Mouse (Mus musculus) midbrain, embryonic 15.5 days (tissue): Measurements from ENCODE around the gene Zscan18. TPM values are rescaled to one million over a fixed set of nuclear protein-coding genes. Genes with fewer than 3 reads are reported as not detected.
"Not testable (repeated sequence)": the region's sequence is repeated elsewhere in the genome, so short reads cannot be mapped to it uniquely, and the experiment has no call there.

Experiments
- ATAC-seq: fragments of 200-750 bp; cut with Nextera tagmentation; replicated peaks from 2 replicates; pipeline ENCODE4 v1.8.0; 2017; ENCODE audit warnings: moderate TSS enrichment
- H3K27ac ChIP-seq: fragments of 300-500 bp; sonication (generic); 2 replicates; pipeline ENCODE4 v1.5.1; 2015; ENCODE audit warnings: mild to moderate bottlenecking, inconsistent platforms
- H3K27me3 ChIP-seq: fragments of 300-500 bp; sonication (generic); replicated peaks from 2 replicates; pipeline ENCODE4 v1.6.1; 2015; ENCODE audit warnings: inconsistent platforms
- H3K36me3 ChIP-seq: fragments of 300-500 bp; sonication (generic); replicated peaks from 2 replicates; pipeline ENCODE4 v1.6.1; 2015; ENCODE audit warnings: inconsistent platforms
- H3K4me1 ChIP-seq: fragments of 300-500 bp; sonication (generic); 2 replicates; pipeline ENCODE4 v1.6.1; 2015; ENCODE audit warnings: inconsistent platforms
- H3K4me2 ChIP-seq: fragments of 300-500 bp; sonication (generic); 2 replicates; pipeline ENCODE4 v1.6.1; 2015; ENCODE audit warnings: inconsistent platforms, mild to moderate bottlenecking, moderate library complexity
- H3K4me3 ChIP-seq: fragments of 300-500 bp; sonication (generic); 2 replicates; pipeline ENCODE4 v1.5.1; 2015; ENCODE audit warnings: mild to moderate bottlenecking, inconsistent platforms
- H3K9ac ChIP-seq: fragments of 300-500 bp; sonication (generic); 2 replicates; pipeline ENCODE4 v1.6.1; 2015; ENCODE audit warnings: mild to moderate bottlenecking, inconsistent platforms
- H3K9me3 ChIP-seq: fragments of 300-500 bp; sonication (generic); 2 replicates; pipeline ENCODE4 v1.6.1; 2016; ENCODE audit warnings: inconsistent platforms
- WGBS: fragments of 180-500 bp; shearing (Covaris S2); methylation state at CpG from one replicate; pipeline ENCODE4 v1.1.7; 2015; ENCODE audit warnings: mixed read lengths; 5-methylcytosine and 5-hydroxymethylcytosine counted together
- polyA plus RNA-seq: library from polyadenylated mRNA; unstranded; fragments of >200 nt; fragmentation: Nextera tagmentation; extraction: Ambion mirVana; gene quantifications from 2 replicates; pipeline ENCODE4 v1.2.1, GENCODE M21; 2015

Gene Zscan18
- 35.3 and 35.4 TPM in 2 replicates for polyA plus RNA-seq

- Histone ChIP-seq H3K27ac (peak within 1 kb of the TSS; percentile 94), H3K4me3 (peak within 1 kb of the TSS; percentile 61), H3K4me2 (peak within 1 kb of the TSS; percentile 81), H3K9me3 (0 out of 2 replicates have a peak, but pooled peaks cover 4% of the 10 kb centered on the region), H3K27me3 (no peaks in the 10 kb centered on the region), H3K9ac (peak within 1 kb of the TSS; percentile 72), H3K36me3 (peaks cover 22% of the 10 kb centered on the region), H3K4me1 (peaks cover 14% of the 10 kb centered on the region)
- WGBS, result 4% methylated on average over 31 of the region's 31 CpGs
- ATAC-seq, result peak; percentile 98
Measured at GRCm38 (mm10) chr7:12802866-12803726, at the start of gene Zscan18. Zscan18 (minus strand) TSS chr7:12803635.

- no peak overlapping the region for H3K27ac ChIP-seq
- no peak overlapping the region for H3K9ac ChIP-seq
- H3K4me1 ChIP-seq, result 0 out of 2 replicates have a peak, but pooled peaks cover 3% of the 10 kb centered on the region
- H3K4me3 ChIP-seq, result peak overlapping the region; percentile 53
- 98% methylated on average over 4 of the region's 4 CpGs for WGBS
- peaks cover 43% of the 10 kb centered on the region for H3K36me3 ChIP-seq
- peaks cover 36% of the 10 kb centered on the region for H3K9me3 ChIP-seq
- H3K27me3 ChIP-seq, result no peaks in the 10 kb centered on the region
- H3K4me2 ChIP-seq, result peak overlapping the region; percentile 63
- no peak for ATAC-seq
Measured at GRCm38 (mm10) chr7:12835779-12836178, 32.3 kb upstream of the Zscan18 start.

- peak; percentile 74 for ATAC-seq
- peak overlapping the region; percentile 44 for H3K9ac ChIP-seq
- WGBS, result 44% methylated on average over 13 of the region's 13 CpGs
Measured at GRCm38 (mm10) chr7:12835193-12835671, 31.8 kb upstream of the Zscan18 start.

GRCm38 (mm10) chr7:12834162-12835120 is 31.0 kb upstream of the Zscan18 start, which contains the start of gene Zfp110:
Zfp110 (plus strand) TSS chr7:12834761.
- peaks cover 32% of the 10 kb centered on the region for H3K36me3 ChIP-seq
- H3K9ac ChIP-seq, result peak within 1 kb of the TSS; percentile 44
- peak within 1 kb of the TSS; percentile 49; the same call in 1 of the 2 replicates for H3K27ac ChIP-seq
- peaks cover 25% of the 10 kb centered on the region for H3K9me3 ChIP-seq
- 0 out of 2 replicates have a peak, but pooled peaks cover 3% of the 10 kb centered on the region for H3K4me1 ChIP-seq
- peak within 1 kb of the TSS; percentile 63 for H3K4me2 ChIP-seq
- peak within 1 kb of the TSS; percentile 53 for H3K4me3 ChIP-seq
- H3K27me3 ChIP-seq, result no peaks in the 10 kb centered on the region
- peak; percentile 97 for ATAC-seq
- 4% methylated on average over 47 of the region's 47 CpGs for WGBS

More at GRCm38 (mm10) chr7:12835193-12835671, 31.8 kb upstream of the Zscan18 start:
- H3K4me2 ChIP-seq, result peak overlapping the region; percentile 63
- H3K9me3 ChIP-seq, result peaks cover 31% of the 10 kb centered on the region
- peaks cover 39% of the 10 kb centered on the region for H3K36me3 ChIP-seq
- no peaks in the 10 kb centered on the region for H3K27me3 ChIP-seq
- peak overlapping the region; percentile 49; the same call in 1 of the 2 replicates for H3K27ac ChIP-seq
- 0 out of 2 replicates have a peak, but pooled peaks cover 3% of the 10 kb centered on the region for H3K4me1 ChIP-seq
- peak overlapping the region; percentile 53 for H3K4me3 ChIP-seq

- Histone ChIP-seq H3K36me3 (peaks cover 13% of the 10 kb centered on the region; the same call in 1 of the 2 replicates), H3K4me2 (peak within 1 kb of the TSS; percentile 59), H3K4me3 (peak within 1 kb of the TSS; percentile 84), H3K9me3 (peaks cover 18% of the 10 kb centered on the region), H3K27ac (peak within 1 kb of the TSS; percentile 92), H3K4me1 (peaks cover 14% of the 10 kb centered on the region), H3K9ac (peak within 1 kb of the TSS; percentile 98), H3K27me3 (no peaks in the 10 kb centered on the region)
- ATAC-seq, result peak; percentile 97
- WGBS, result under 1% methylated on average over 40 of the region's 40 CpGs
Measured at GRCm38 (mm10) chr7:12818521-12819295, 15.3 kb upstream of the Zscan18 start, which contains the start of gene Zfp329. Zfp329 (minus strand) TSS chr7:12818858.

- Histone ChIP-seq H3K27me3 (no peaks in the 10 kb centered on the region), H3K9me3 (peaks cover 31% of the 10 kb centered on the region), H3K4me2 (no peak overlapping the region), H3K36me3 (peaks cover 35% of the 10 kb centered on the region), H3K9ac (no peak overlapping the region), H3K4me3 (no peak overlapping the region), H3K27ac (no peak overlapping the region), H3K4me1 (peaks cover 14% of the 10 kb centered on the region)
- WGBS, result 97% methylated on average over 8 of the region's 8 CpGs
- no peak for ATAC-seq
Measured at GRCm38 (mm10) chr7:12815566-12815965, 12.1 kb upstream of the Zscan18 start.

- 0% methylated on average over 16 of the region's 16 CpGs for WGBS
- H3K9ac ChIP-seq, result peak overlapping the region; percentile 72
- 0 out of 2 replicates have a peak, but pooled peaks cover 7% of the 10 kb centered on the region for H3K9me3 ChIP-seq
- H3K4me2 ChIP-seq, result peak overlapping the region; percentile 81
- peak overlapping the region; percentile 61 for H3K4me3 ChIP-seq
- no peak; the same call in 1 of the 2 replicates for ATAC-seq
- H3K4me1 ChIP-seq, result peaks cover 14% of the 10 kb centered on the region
- H3K27ac ChIP-seq, result peak overlapping the region; percentile 94
- H3K36me3 ChIP-seq, result peaks cover 26% of the 10 kb centered on the region
- no peaks in the 10 kb centered on the region for H3K27me3 ChIP-seq
Measured at GRCm38 (mm10) chr7:12803727-12804071, 264 bp upstream of the Zscan18 start.

GRCm38 (mm10) chr7:12799554-12799953 is 3.9 kb downstream of the Zscan18 start:
- Histone ChIP-seq H3K9ac (no peak overlapping the region), H3K27ac (no peak overlapping the region), H3K4me2 (no peak overlapping the region), H3K9me3 (no peaks in the 10 kb centered on the region), H3K4me3 (no peak overlapping the region), H3K27me3 (no peaks in the 10 kb centered on the region), H3K4me1 (peaks cover 14% of the 10 kb centered on the region), H3K36me3 (peaks cover 11% of the 10 kb centered on the region; the same call in 1 of the 2 replicates)
- no peak for ATAC-seq
- 87% methylated on average over 1 of the region's 1 CpGs for WGBS

- WGBS, result 65% methylated on average over 2 of the region's 2 CpGs
- H3K4me3 ChIP-seq, result no peak overlapping the region
- no peak overlapping the region for H3K9ac ChIP-seq
- peaks cover 6% of the 10 kb centered on the region for H3K4me1 ChIP-seq
- no peak overlapping the region for H3K4me2 ChIP-seq
- H3K9me3 ChIP-seq, result no peaks in the 10 kb centered on the region
- H3K27me3 ChIP-seq, result no peaks in the 10 kb centered on the region
- H3K27ac ChIP-seq, result no peak overlapping the region
- no peak for ATAC-seq
- peaks cover 11% of the 10 kb centered on the region; the same call in 1 of the 2 replicates for H3K36me3 ChIP-seq
Measured at GRCm38 (mm10) chr7:12797971-12798370, 5.5 kb downstream of the Zscan18 start.

- H3K4me1 ChIP-seq, H3K27me3 ChIP-seq, ATAC-seq, H3K4me2 ChIP-seq, H3K27ac ChIP-seq, H3K4me3 ChIP-seq, H3K9ac ChIP-seq, H3K9me3 ChIP-seq, H3K36me3 ChIP-seq: not testable (repeated sequence)
- 89% methylated on average over 11 of the region's 11 CpGs for WGBS
Measured at GRCm38 (mm10) chr7:12792624-12793023, 10.8 kb downstream of the Zscan18 start.

GRCm38 (mm10) chr7:12788025-12788424 is 15.4 kb downstream of the Zscan18 start:
- Histone ChIP-seq H3K36me3 (no peaks in the 10 kb centered on the region), H3K27me3 (no peaks in the 10 kb centered on the region), H3K9me3 (no peaks in the 10 kb centered on the region), H3K4me1 (peaks cover 7% of the 10 kb centered on the region; the same call in 1 of the 2 replicates), H3K4me3 (no peak overlapping the region), H3K4me2 (no peak overlapping the region), H3K27ac (no peak overlapping the region), H3K9ac (no peak overlapping the region)
- WGBS, result 11% methylated on average over 5 of the region's 5 CpGs
- peak; percentile 69 for ATAC-seq
